Mouse (Mus musculus) liver, embryonic 13.5 days (tissue): ENCODE results near the gene Syne3. TPM values are rescaled to one million over a fixed set of nuclear protein-coding genes. Genes with fewer than 3 reads are reported as not detected.
A peak's percentile ranks its signal among the peaks of the same experiment; 100 is the strongest.

Experiments
- ATAC-seq: fragments of 200-750 bp; cut with Nextera tagmentation; 2 replicates; pipeline ENCODE4 v1.8.0; 2017; ENCODE audit warnings: low read depth, mild to moderate bottlenecking, moderate number of reproducible peaks, moderate library complexity
- DNase-seq: peaks from one replicate; pipeline ENCODE4 v3.0.0; 2022
- H3K27ac ChIP-seq: fragments of 300-500 bp; sonication (generic); 2 replicates; pipeline ENCODE4 v1.5.1; 2015; ENCODE audit warnings: moderate library complexity, mild to moderate bottlenecking, inconsistent platforms
- H3K27me3 ChIP-seq: fragments of 300-500 bp; sonication (generic); 2 replicates; pipeline ENCODE4 v1.6.1; 2015; ENCODE audit warnings: mild to moderate bottlenecking, inconsistent platforms
- H3K36me3 ChIP-seq: fragments of 300-500 bp; sonication (generic); 2 replicates; pipeline ENCODE4 v1.6.1; 2015; ENCODE audit warnings: mild to moderate bottlenecking, inconsistent platforms
- H3K4me1 ChIP-seq: fragments of 300-500 bp; sonication (generic); replicated peaks from 2 replicates; pipeline ENCODE4 v1.6.1; 2015; ENCODE audit warnings: inconsistent platforms
- H3K4me2 ChIP-seq: fragments of 300-500 bp; sonication (generic); 2 replicates; pipeline ENCODE4 v1.6.1; 2015; ENCODE audit warnings: inconsistent platforms, mild to moderate bottlenecking, moderate library complexity
- H3K4me3 ChIP-seq: fragments of 300-500 bp; sonication (generic); replicated peaks from 2 replicates; pipeline ENCODE4 v1.5.1; 2015; ENCODE audit warnings: mild to moderate bottlenecking, inconsistent platforms
- H3K9ac ChIP-seq: fragments of 300-500 bp; sonication (generic); 2 replicates; pipeline ENCODE4 v1.6.1; 2015; ENCODE audit warnings: mild to moderate bottlenecking, inconsistent platforms
- H3K9me3 ChIP-seq: fragments of 300-500 bp; sonication (generic); replicated peaks from 2 replicates; pipeline ENCODE4 v1.6.1; 2016; ENCODE audit warnings: inconsistent platforms
- WGBS: fragments of 180-500 bp; shearing (Covaris S2); methylation state at CpG from one replicate; pipeline ENCODE4 v1.1.7; 2015; ENCODE audit not compliant: insufficient replicate concordance; 5-methylcytosine and 5-hydroxymethylcytosine counted together
- polyA plus RNA-seq: library from polyadenylated mRNA; unstranded; fragments of >200 nt; fragmentation: Nextera tagmentation; extraction: Ambion mirVana; gene quantifications from 2 replicates; pipeline ENCODE4 v1.2.1, GENCODE M21; 2015

The Syne3 gene
- polyA plus RNA-seq, 1 experiment from 2014 or later: 2.0 TPM

DNA sequence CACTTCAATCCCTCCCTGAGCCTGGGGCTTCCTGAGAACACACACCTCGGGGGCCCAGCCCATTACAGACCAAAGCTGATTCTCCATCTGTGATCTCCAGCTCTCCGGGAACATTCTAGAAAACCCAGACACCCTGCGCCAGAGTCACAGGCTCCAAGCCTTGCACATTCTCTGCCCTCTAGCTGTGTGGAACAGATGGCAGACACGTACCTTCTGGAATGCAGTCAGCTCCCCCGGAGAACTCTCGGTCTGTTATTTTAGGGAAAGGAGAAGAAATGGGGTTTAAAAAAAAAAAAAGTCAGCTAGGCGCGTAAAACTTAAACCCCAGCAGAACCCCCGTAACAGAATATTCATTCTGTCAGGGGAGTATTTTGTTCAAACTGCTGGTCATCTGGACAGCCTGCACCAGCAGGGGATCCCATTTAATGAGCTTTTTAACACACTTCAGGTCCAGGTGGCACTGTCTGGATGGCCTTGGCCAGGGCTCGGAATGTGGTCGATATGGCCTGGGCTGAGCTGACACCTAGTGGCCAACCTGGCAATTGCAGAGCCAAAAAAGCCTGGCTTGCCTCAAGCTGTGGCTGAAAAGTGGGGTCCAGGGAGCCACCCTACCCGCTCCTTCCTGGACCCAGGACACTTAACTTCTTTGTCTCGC lies 70.1 kb downstream of the Syne3 start:
- H3K27me3 ChIP-seq: no peaks in the 10 kb centered on the region
- no peak overlapping the region for H3K9ac ChIP-seq
- no peak overlapping the region for H3K27ac ChIP-seq
- ATAC-seq: no peak; the same call in 1 of the 2 replicates
- H3K4me1 ChIP-seq: no peaks in the 10 kb centered on the region
- H3K9me3 ChIP-seq: no peaks in the 10 kb centered on the region
- 63% methylated on average over 13 of the region's 13 CpGs for WGBS
- peak; percentile 44 for DNase-seq
- no peak overlapping the region for H3K4me2 ChIP-seq
- H3K36me3 ChIP-seq: peaks cover 42% of the 10 kb centered on the region
- H3K4me3 ChIP-seq: no peak overlapping the region

DNA sequence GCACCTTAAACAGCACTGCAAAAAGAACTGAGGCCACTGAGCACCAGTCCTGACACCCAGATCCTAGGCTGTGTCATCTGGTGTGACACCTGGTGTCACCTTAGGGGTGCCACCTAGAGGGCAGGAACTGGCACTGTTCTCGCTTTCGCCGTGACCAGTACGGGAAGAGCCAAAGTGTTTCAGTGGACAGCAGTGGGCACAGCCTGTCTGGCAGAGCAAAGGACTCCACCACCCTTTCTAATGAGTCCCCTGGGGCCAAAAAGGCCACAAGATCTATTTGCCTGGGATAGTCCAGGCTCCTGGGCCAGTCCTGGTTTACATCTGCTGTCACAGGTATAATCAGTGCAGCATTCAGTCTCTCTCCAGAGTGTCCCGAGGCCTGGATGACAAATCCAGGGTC lies 70.7 kb downstream of the Syne3 start:
- DNase-seq (no peak), ATAC-seq (no peak)
- no peak overlapping the region for H3K27ac ChIP-seq
- no peak overlapping the region for H3K4me2 ChIP-seq
- H3K27me3 ChIP-seq: no peaks in the 10 kb centered on the region
- H3K4me3 ChIP-seq: no peak overlapping the region
- H3K36me3 ChIP-seq: peaks cover 39% of the 10 kb centered on the region
- no peak overlapping the region for H3K9ac ChIP-seq
- H3K4me1 ChIP-seq: 0 out of 2 replicates have a peak, but pooled peaks cover 1% of the 10 kb centered on the region
- no peaks in the 10 kb centered on the region for H3K9me3 ChIP-seq
- WGBS: 85% methylated on average over 5 of the region's 5 CpGs

DNA sequence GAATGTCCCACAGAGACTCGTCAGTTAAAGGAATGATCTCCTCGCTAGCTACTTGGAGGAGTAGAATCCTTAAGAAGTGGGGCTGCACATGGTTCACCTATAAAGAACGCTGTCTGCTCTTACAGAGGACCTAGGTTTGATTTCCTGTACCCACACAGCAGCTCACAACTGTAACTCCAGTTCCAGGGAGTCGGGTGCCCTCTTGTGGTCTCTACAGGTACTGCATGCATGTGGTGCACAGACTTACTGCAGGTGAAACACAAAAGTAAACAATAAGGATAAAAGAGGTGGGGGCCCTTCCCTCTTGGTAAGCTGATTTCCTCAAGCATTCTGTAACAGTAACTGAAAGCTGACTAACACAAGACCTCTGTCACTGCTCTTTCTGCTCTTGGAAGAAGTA lies 73.4 kb downstream of the Syne3 start:
- H3K36me3 ChIP-seq: peaks cover 30% of the 10 kb centered on the region
- DNase-seq: peak; percentile 26
- 67% methylated on average over 4 of the region's 4 CpGs for WGBS

DNA sequence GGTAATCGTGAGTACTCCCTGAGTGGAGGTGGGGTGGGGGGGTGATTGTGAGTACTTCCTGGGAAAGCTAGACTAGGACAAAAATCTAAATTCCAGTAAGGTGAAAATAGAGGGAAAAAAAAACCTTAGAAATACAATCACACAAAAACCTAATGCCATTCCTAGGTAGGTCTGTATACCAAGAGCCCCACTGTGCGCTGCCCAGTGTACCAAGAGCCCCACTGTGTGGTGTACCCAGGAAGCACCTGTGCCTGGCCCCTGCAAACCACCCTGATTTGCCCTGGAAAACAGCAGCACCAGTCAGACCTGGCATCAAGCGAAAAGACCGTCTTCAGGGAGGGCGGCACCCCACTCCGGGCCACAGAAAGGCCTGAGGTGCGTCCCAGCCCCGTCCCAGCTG lies 74.5 kb downstream of the Syne3 start:
- DNase-seq (no peak), ATAC-seq (no peak)
- 82% methylated on average over 8 of the region's 8 CpGs for WGBS
- Histone ChIP-seq H3K9me3 (no peaks in the 10 kb centered on the region), H3K4me1 (0 out of 2 replicates have a peak, but pooled peaks cover 3% of the 10 kb centered on the region), H3K4me3 (no peak overlapping the region), H3K4me2 (no peak overlapping the region), H3K27me3 (no peaks in the 10 kb centered on the region), H3K36me3 (peaks cover 27% of the 10 kb centered on the region), H3K27ac (no peak overlapping the region), H3K9ac (no peak overlapping the region)

More for the DNA sequence above, 73.4 kb downstream of the Syne3 start:
- H3K4me3 ChIP-seq: no peak overlapping the region
- H3K9ac ChIP-seq: no peak overlapping the region
- no peak overlapping the region for H3K4me2 ChIP-seq
- H3K27me3 ChIP-seq: no peaks in the 10 kb centered on the region
- no peak overlapping the region for H3K27ac ChIP-seq
- no peaks in the 10 kb centered on the region for H3K9me3 ChIP-seq
- 0 out of 2 replicates have a peak, but pooled peaks cover 3% of the 10 kb centered on the region for H3K4me1 ChIP-seq
- no peak for ATAC-seq

DNA sequence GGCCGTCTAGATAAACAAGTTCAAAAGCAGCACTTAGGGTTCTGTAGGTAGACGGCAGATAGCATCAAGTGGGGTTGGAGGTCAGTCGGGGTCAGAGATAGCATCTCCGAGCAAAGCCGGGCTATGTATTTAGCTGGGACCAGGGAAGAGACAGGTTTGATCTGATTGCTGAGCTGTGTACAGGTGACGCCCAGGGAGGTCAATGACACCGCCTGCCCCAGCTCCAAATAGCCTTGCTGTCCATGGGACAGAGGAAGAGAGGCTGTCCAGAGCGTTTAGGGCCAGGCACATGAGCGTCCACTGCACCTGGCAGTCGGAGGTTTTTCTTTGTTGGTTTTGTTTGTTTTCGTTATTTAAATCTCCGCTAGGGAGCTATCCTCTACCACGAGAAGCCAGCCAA lies 75.8 kb downstream of the Syne3 start:
- DNase-seq (no peak), ATAC-seq (peak; percentile 30; the same call in 1 of the 2 replicates)
- H3K9me3 ChIP-seq: no peaks in the 10 kb centered on the region
- no peak overlapping the region for H3K9ac ChIP-seq
- H3K36me3 ChIP-seq: peaks cover 24% of the 10 kb centered on the region
- no peak overlapping the region for H3K4me3 ChIP-seq
- H3K4me1 ChIP-seq: 0 out of 2 replicates have a peak, but pooled peaks cover 3% of the 10 kb centered on the region
- no peak overlapping the region for H3K27ac ChIP-seq
- WGBS: 63% methylated on average over 13 of the region's 13 CpGs
- no peaks in the 10 kb centered on the region for H3K27me3 ChIP-seq
- H3K4me2 ChIP-seq: no peak overlapping the region

DNA sequence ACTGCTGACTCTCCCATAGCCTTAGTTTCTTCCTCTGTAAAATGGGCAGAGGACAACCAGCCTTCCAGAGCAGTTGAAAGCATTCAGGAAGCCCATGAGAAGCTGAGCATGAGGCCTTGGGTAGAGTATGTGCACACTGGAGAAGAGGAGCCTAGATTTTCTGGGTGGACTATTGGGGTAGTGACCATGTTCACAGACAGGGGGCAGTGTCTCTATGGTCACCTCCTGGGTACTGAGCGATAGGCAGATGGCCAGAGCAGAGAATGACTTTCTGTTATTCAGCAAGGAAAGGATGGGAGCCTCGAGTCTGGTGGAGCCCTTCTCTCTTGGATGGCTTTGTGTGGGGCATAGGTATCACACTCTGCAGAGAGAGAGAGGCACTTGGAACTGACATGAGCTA lies 76.4 kb downstream of the Syne3 start:
- H3K4me2 ChIP-seq: no peak overlapping the region
- H3K9me3 ChIP-seq: no peaks in the 10 kb centered on the region
- ATAC-seq (no peak), DNase-seq (no peak)
- 58% methylated on average over 2 of the region's 2 CpGs for WGBS
- no peak overlapping the region for H3K4me3 ChIP-seq
- no peaks in the 10 kb centered on the region for H3K27me3 ChIP-seq
- 0 out of 2 replicates have a peak, but pooled peaks cover 3% of the 10 kb centered on the region for H3K4me1 ChIP-seq
- peaks cover 24% of the 10 kb centered on the region for H3K36me3 ChIP-seq
- no peak overlapping the region for H3K9ac ChIP-seq
- H3K27ac ChIP-seq: no peak overlapping the region

DNA sequence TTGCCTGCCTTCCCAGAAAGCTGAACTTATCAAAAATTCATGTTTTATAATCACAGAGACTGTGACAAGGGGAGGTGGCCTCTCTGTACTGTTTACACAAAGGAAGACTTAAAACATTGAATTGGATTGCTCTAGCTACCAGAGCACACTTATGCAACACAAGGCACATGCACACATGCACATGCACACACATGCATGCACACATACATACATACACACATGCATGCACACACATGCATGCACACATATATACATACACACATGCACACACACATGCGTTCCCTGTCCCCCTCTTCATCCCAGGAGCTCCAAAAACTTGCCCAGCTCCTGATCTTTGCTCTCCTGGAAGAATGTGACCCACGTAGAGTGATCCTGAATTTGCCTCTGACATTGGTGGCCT lies 83.8 kb downstream of the Syne3 start:
- DNase-seq (no peak), ATAC-seq (no peak)
- WGBS: 61% methylated on average over 2 of the region's 2 CpGs
- no peaks in the 10 kb centered on the region for H3K9me3 ChIP-seq
- H3K9ac ChIP-seq: no peak overlapping the region
- H3K4me3 ChIP-seq: no peak overlapping the region
- H3K27me3 ChIP-seq: no peaks in the 10 kb centered on the region
- H3K4me1 ChIP-seq: no peaks in the 10 kb centered on the region
- H3K27ac ChIP-seq: no peak overlapping the region
- H3K36me3 ChIP-seq: no peaks in the 10 kb centered on the region
- H3K4me2 ChIP-seq: no peak overlapping the region

DNA sequence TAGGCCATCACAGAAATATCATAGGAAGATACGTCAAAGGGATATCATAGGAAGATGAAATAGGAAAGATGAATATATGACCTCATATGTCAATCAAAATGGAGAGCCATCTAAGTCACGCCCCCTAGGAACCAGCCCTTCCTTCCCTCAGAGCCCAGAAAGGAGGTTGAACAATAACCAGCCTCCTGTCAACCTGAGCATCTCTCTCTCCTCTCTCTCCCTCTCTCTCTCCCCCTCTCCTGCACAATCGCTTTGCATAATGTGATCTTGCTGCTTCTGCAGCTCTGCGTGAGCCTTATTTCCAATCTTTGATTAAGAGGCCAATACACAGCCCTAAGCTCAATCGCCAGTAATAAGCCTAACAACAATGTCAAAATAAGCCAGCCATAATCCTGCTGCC lies 84.6 kb downstream of the Syne3 start:
- WGBS: 70% methylated on average over 5 of the region's 5 CpGs
- H3K9me3 ChIP-seq: no peaks in the 10 kb centered on the region
- H3K4me3 ChIP-seq: no peak overlapping the region
- no peaks in the 10 kb centered on the region for H3K27me3 ChIP-seq
- no peak for DNase-seq
- H3K4me2 ChIP-seq: no peak overlapping the region
- ATAC-seq: no peak
- no peak overlapping the region for H3K9ac ChIP-seq
- H3K27ac ChIP-seq: no peak overlapping the region
- H3K36me3 ChIP-seq: no peaks in the 10 kb centered on the region
- H3K4me1 ChIP-seq: no peaks in the 10 kb centered on the region

DNA sequence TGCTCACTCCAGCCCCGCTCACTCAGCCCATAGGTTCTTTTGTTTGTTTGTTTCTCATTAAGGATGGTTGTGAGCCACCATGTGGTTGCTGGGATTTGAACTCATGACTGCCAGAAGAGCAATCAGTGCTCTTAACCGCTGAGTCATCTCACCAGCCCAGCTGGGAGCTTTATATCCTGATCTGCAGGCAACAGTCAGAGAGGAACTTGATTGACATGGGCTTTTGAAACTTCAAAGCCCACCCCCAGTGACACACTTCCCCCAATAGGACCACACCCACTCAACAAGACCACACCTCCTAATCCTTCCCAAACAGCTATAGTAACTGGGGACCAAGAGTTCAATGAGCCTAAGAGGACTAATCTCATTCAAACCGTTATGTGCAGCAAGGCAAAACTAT lies 85.1 kb downstream of the Syne3 start:
- no peak overlapping the region for H3K4me3 ChIP-seq
- WGBS: 71% methylated on average over 3 of the region's 3 CpGs
- no peak overlapping the region for H3K4me2 ChIP-seq
- no peak for ATAC-seq
- no peak overlapping the region for H3K27ac ChIP-seq
- no peak overlapping the region for H3K9ac ChIP-seq
- no peaks in the 10 kb centered on the region for H3K36me3 ChIP-seq
- no peaks in the 10 kb centered on the region for H3K4me1 ChIP-seq
- no peak for DNase-seq
- no peaks in the 10 kb centered on the region for H3K9me3 ChIP-seq
- H3K27me3 ChIP-seq: no peaks in the 10 kb centered on the region

DNA sequence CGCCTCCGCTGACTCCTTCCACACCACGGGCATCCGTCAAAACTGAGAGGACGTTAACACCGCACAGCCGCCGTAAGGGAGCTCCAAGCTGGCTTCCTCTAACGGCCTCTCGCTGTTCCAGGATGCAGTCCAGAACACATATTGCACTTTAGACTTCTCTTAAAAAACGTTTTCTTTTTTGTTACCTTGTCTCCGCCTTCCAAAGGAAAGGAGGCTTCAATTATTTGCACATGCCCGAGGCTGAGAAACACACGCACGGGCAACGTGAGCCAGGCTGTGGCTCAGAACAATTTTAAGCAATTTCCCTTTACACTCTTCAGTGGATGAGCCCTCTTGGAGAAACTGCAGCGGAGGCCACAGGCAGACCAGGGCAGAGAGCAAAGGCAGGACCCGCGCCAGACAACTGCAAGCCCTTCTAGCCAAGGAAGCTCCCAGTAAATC lies 85.6 kb downstream of the Syne3 start:
- ATAC-seq (no peak), DNase-seq (no peak)
- H3K4me2 ChIP-seq: no peak overlapping the region
- H3K4me1 ChIP-seq: no peaks in the 10 kb centered on the region
- H3K9ac ChIP-seq: no peak overlapping the region
- no peak overlapping the region for H3K27ac ChIP-seq
- no peak overlapping the region for H3K4me3 ChIP-seq
- no peaks in the 10 kb centered on the region for H3K36me3 ChIP-seq
- no peaks in the 10 kb centered on the region for H3K9me3 ChIP-seq
- 63% methylated on average over 19 of the region's 19 CpGs for WGBS
- H3K27me3 ChIP-seq: no peaks in the 10 kb centered on the region

DNA sequence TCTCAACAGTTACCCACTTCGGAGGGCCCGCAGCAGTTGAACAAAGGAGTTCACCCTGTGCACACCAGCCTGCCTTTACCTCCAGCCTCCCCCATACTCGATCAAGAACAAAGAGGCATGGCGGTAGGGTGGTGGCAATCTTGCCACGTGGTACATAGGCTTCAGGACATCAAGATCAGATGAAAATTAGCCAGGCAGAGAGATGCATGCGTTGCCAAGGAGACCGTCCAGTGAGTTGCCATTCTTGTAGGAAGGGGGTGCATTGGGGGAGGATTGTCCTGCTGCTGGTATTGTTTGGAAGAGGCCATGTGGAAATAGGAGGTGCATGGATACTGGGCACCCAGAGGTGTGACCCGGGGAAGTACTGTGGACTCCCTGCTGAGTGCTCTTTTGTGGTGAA lies 87.0 kb downstream of the Syne3 start:
- H3K27me3 ChIP-seq: no peaks in the 10 kb centered on the region
- WGBS: 61% methylated on average over 8 of the region's 8 CpGs
- H3K4me1 ChIP-seq: no peaks in the 10 kb centered on the region
- H3K27ac ChIP-seq: no peak overlapping the region
- no peak overlapping the region for H3K4me2 ChIP-seq
- ATAC-seq (no peak), DNase-seq (no peak)
- H3K36me3 ChIP-seq: no peaks in the 10 kb centered on the region
- H3K4me3 ChIP-seq: no peak overlapping the region
- H3K9me3 ChIP-seq: no peaks in the 10 kb centered on the region
- no peak overlapping the region for H3K9ac ChIP-seq

DNA sequence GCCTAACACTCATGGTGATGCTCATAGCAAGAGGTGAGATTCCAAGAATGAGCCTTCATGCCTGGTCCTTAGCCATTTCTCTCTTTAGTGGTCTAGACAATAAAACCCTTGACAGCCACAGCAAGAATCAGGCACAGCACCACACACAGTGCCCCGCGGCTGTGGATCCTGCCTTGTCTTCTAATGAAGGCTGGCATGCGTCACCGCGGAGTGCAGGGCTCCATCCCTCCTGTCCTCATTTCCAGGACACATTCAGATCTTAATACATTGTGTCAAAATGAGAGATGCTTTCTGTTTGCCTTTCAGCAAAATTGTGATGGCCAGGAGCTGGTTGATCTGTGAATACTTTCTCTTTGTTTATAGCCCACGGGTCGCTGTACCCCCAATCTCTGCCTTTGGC lies 88.5 kb downstream of the Syne3 start:
- no peak for ATAC-seq
- Histone ChIP-seq H3K9me3 (no peaks in the 10 kb centered on the region), H3K4me1 (no peaks in the 10 kb centered on the region), H3K27me3 (no peaks in the 10 kb centered on the region), H3K4me2 (no peak overlapping the region), H3K27ac (no peak overlapping the region), H3K9ac (no peak overlapping the region), H3K4me3 (no peak overlapping the region), H3K36me3 (no peaks in the 10 kb centered on the region)
- no peak for DNase-seq
- WGBS: 75% methylated on average over 7 of the region's 7 CpGs
